Mouse (Mus musculus): ENCODE data around the gene Olfr319.
"Not testable (repeated sequence)": the region's sequence is repeated elsewhere in the genome, so short reads cannot be mapped to it uniquely, and the experiment has no call there.

Olfr319 gene

DNA sequence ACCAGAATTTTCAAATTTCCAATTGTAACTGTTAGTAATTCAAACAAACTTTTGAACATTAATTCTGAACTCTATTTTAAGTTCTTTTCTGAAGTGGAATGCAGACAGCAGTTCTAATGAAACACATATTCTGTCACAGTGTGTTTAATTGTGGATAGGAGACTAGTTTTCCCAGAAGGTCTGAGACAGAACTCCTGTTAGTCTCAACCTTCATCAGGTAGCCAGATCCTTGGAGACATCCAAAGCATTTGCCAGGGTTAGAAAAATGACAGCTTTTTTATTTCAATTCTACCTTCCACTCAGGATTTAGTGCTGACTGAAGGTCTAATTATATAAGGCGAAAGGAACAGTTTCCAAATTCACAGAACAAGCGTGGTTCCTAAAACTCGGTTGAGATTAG lies at the start of gene Olfr319:
Gene Olfr319 (plus strand): TSS at position 301 of the 400 bp plus-strand sequence.
- DNase-seq, result no peak

DNA sequence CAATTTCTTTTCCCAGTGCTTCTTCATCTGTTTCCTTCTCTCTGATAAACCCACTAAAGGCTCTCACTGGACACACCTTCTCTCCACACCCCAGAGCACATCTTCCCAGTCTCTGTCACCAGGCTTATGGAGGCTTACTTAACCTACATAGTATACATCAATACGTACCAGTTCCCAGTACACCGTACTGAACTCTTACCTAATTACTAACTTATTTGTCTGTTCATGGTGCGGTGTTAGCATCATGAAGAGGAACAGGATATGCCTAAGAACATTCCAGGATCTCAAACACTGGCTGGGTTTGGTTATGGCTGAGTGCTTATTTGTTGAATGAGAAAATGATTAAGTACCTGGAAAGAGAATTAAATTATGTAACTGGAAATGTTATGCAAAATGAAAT lies 43.8 kb upstream of the Olfr319 start:
- DNase-seq, result no peak

DNA sequence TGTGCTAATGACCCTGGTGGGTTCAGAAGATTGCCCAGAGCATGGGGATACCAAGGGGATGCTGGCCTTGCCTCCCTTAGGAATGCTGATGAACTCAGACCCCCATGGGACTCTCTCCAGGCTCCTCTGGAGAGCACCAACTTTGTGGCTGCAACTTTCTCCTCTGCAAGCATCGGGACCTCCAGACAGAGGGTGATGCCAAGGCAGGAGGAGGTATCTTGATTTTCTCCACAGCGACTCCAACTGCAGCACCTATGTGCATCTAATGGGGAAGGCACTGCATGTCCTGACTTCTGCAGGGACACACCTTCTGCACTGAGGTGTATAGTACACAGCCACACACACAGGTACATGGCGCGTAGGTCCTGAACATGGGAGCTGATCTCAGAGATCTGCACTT lies 40.4 kb upstream of the Olfr319 start, which contains the start of gene Olfr322:
Gene Olfr322 (plus strand): TSS at position 187 of the 400 bp plus-strand sequence.
- no peak for DNase-seq

GRCm38 (mm10) chr11:58669252-58669651 lies 29.7 kb upstream of the Olfr319 start:
- DNase-seq, result no peak

DNA sequence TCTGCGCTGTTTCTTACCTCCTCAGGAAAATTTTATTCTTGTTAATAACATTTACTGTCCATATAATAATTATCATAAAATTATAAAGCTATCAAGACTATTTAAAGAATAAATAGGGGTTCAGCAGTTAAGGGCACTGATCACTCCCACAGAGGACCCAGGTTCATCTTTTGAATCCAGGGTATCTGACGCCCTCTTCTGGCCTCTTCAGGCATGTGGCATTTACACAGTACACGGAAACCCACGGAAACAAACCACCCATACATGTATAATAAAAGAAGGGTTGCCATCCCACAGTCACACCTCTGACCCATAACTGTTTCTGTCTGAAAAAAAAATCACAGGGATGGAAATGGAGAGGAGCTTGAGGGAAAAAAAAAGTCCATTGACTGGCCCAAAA lies 27.1 kb upstream of the Olfr319 start:
- DNase-seq, result no peak

- DNase-seq, result no peak
Observed at GRCm38 (mm10) chr11:58680799-58681198, 18.2 kb upstream of the Olfr319 start, which contains the start of gene Olfr320. Gene Olfr320, plus strand, starts transcription at chr11:58681099.

DNA sequence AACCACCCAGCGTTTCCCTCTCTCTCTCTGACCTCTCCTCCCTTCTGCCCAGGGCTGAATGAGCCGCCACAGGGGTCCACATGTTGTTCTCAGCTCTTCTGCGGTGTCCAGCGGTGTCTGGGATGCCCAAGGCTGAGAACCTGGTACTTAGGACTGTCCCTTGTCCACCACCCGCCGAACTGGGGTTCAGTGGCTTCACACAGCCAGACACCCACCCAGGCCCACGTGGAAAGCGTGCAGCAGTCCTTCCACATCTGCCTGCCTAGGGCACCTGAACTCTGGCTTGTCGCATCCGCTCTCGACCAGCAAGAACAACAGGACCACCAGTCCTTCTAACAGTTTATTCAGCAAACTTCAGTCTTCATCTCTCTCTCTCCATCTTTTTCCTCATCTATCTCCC lies 10.1 kb downstream of the Olfr319 start:
- no peak for DNase-seq

- DNase-seq, result not testable (repeated sequence)
Observed at GRCm38 (mm10) chr11:58717723-58718122, 18.8 kb downstream of the Olfr319 start.

GRCm38 (mm10) chr11:58719701-58720100 lies 20.7 kb downstream of the Olfr319 start:
- no peak for DNase-seq

DNA sequence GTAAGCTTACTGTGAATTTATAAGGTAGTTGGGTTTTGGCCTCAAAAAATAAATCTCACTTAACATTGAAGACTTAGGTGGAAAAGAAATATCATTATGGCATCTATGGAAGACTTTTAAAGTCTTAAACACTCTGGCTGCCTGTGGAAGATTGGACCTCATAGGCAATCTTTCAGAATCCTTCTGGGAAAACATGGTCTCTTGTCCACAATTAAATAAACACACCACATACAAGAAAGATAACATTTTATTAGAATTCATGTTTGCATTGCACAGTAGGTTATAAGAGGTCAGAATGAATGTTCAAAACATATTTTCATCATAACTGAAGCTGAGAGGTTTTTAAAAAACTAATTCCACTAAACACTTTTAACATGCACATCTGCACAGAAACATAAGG lies 25.0 kb downstream of the Olfr319 start, which contains the start of gene Olfr318:
Gene Olfr318 (minus strand): TSS at position 101 of the 400 bp plus-strand sequence.
- DNase-seq, result no peak

DNA sequence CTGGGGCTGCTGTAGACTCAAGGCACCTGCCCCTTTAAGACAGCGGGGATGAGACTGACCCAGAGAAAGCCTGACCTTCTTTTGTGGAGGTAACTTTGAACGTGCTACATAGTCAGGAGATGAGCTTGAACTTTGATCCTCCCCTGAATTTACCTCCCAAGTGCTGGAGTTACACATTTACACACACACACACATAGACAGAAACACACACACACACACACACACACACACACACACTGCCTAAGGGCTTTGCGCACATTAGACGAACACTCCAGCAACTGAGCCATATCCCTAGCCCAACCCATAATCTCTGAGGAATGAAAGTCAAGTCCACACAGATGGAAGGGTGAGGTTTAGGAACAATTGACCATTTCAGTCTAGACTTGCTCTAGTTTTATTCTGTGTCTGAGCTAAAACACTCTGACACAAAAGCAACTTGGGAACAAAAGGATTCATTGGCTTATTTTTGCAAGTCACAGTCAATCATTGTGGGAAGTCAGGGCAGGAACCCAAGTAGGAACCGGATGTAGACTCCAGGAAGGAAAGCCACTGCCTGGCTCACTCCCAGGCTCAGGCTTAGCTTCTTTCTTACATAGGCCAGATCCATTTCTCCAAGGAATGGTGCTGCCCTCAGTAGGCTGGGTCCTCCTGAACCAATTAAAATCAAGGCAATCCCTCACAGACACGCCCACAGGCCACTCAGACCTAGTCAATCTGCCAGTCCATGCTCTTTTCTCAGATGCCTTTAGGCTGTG lies 29.1 kb downstream of the Olfr319 start:
- not testable (repeated sequence) for DNase-seq

GRCm38 (mm10) chr11:58733372-58733771 lies 34.4 kb downstream of the Olfr319 start:
- DNase-seq, result peak; percentile 19

- no peak for DNase-seq
Observed at GRCm38 (mm10) chr11:58738792-58739262, 39.9 kb downstream of the Olfr319 start, which contains the start of gene Olfr317. Gene Olfr317, minus strand, starts transcription at chr11:58739212.

DNA sequence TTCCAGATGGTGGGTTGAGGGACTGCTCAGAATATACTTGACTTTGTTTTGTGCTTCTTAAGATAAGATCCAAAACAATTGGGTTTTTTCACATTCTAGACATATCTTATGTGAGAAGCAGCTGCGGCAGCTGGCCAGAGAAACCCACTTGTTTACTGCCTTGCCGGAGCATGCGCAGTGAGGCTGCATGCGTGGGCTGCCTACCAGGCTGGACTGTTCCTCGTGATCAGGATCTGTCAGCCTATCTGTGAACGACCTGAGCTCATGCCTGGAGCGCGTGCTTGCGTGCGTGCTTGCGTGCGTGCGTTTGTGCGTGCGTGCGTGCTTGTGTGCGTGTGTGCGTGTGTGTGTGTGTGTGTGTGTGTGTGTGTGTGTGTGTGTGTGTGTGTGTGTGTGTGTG lies 52.1 kb downstream of the Olfr319 start:
- DNase-seq, result peak; percentile 54

DNA sequence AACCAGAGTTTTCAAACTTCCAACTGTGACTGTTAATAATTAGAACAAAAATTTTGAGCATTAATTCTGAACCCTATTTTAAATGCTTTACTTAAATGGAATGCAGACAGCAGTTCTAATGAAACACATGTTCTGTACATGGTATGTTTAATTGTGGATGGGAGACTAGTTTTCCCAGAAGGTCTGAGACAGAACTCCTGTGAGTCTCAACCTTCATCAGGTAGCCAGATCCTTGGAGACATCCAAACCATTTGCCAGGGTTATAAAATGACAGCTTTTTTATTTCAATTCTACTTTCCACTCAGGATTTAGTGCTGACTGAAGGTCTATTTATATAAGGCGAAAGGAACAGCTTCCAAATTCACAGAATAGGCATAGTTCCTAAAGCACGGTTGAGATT lies 53.5 kb downstream of the Olfr319 start, which contains the start of gene Olfr316:
Gene Olfr316 (plus strand): TSS at position 301 of the 400 bp plus-strand sequence.
- DNase-seq, result no peak

Measured in right cerebral cortex, adult 18-20 months (tissue).